Mouse (Mus musculus): Measurements from ENCODE around the gene Retsat. TPM values are rescaled to one million over a fixed set of nuclear protein-coding genes. Genes with fewer than 3 reads are reported as not detected.
A peak's percentile ranks its signal among the peaks of the same experiment; 100 is the strongest.

Retsat gene
- polyA plus RNA-seq, 1 experiment, result 20.8 TPM

DNA sequence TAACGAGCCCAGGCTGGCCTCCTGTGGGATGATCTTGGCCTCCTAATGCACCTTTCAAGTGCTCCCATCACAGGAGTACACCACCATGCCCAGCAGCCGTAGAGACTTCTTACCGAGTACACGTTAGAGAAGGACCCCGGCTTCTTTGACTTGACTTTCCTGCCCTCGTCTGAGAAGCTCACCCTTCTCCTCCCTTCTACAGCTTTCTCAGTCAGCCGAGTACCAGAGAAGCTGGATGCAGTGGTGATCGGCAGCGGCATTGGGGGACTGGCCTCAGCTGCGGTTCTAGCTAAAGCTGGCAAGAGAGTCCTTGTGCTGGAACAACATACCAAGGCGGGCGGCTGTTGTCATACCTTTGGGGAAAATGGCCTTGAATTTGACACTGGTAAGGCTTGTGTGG, 2.5 kb downstream of the Retsat start:
- no peak overlapping the region for H3K4me3 ChIP-seq (ENCODE audit: insufficient read depth, poor library complexity, severe bottlenecking)
- no peaks in the 10 kb centered on the region for H3K27me3 ChIP-seq (ENCODE audit: control insufficient read depth, insufficient read depth, insufficient read length)
- H3K79me3 ChIP-seq (ENCODE audit: low read depth), result no peaks in the 10 kb centered on the region
- H3K79me2 ChIP-seq (ENCODE audit: control insufficient read depth, insufficient read depth), result no peaks in the 10 kb centered on the region
- no peak overlapping the region for H3ac ChIP-seq (ENCODE audit: control insufficient read depth, insufficient read length, low read depth)
- TF ChIP-seq FOSL1 (IDR thresholded peaks at IDR 0.05; ENCODE audit: insufficient read depth, low read length, poor library complexity, severe bottlenecking) (no peak), CTCF (IDR thresholded peaks at IDR 0.05; ENCODE audit: control insufficient read depth, insufficient read depth, insufficient read length) (no peak), CEBPB (IDR thresholded peaks at IDR 0.05; ENCODE audit: low read depth) (no peak), MYOD1 (IDR thresholded peaks at IDR 0.05; ENCODE audit: control insufficient read depth, insufficient read length, low read depth) (no peak), MAX (IDR thresholded peaks at IDR 0.05) (no peak), MYOG (IDR thresholded peaks at IDR 0.05; ENCODE audit: control insufficient read depth, extremely low read depth, insufficient read length) (no peak), USF1 (IDR thresholded peaks at IDR 0.05; ENCODE audit: low read depth) (no peak)
- H3K36me3 ChIP-seq (ENCODE audit: control insufficient read depth, insufficient read depth), result peaks cover 8% of the 10 kb centered on the region

DNA sequence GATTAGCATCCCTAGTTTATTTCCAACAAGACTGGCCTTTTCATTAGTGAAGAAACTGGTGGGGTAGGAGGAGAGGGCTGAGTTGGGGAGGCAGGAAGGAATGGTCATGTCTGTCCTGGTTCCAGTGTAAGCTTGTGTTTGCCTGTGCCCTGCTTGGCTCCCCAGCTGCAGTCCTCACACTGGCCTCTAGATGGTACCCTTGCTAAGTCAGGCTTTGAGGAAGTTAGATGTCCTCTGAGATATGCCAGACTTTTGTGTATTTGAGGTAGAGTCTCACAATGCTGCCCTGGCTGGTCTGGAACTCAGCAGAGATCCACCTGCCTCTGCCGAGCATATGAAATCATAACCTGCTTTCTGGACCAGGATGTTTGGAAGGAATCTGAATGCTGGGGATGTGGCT, 3.5 kb downstream of the Retsat start:
- Histone ChIP-seq H3K27me3 (ENCODE audit: control insufficient read depth, insufficient read depth, insufficient read length) (no peaks in the 10 kb centered on the region), H3K36me3 (ENCODE audit: control insufficient read depth, insufficient read depth) (peaks cover 17% of the 10 kb centered on the region), H3K79me3 (ENCODE audit: low read depth) (no peaks in the 10 kb centered on the region), H3ac (ENCODE audit: control insufficient read depth, insufficient read length, low read depth) (no peak overlapping the region), H3K79me2 (ENCODE audit: control insufficient read depth, insufficient read depth) (no peaks in the 10 kb centered on the region), H3K4me3 (ENCODE audit: insufficient read depth, poor library complexity, severe bottlenecking) (no peak overlapping the region)
- no peak for TF ChIP-seq MYOG (IDR thresholded peaks at IDR 0.05; ENCODE audit: control insufficient read depth, extremely low read depth, insufficient read length)
- TF ChIP-seq FOSL1 (IDR thresholded peaks at IDR 0.05; ENCODE audit: insufficient read depth, low read length, poor library complexity, severe bottlenecking), result no peak
- peak; percentile 70 for TF ChIP-seq CTCF (IDR thresholded peaks at IDR 0.05; ENCODE audit: control insufficient read depth, insufficient read depth, insufficient read length)
- TF ChIP-seq MYOD1 (IDR thresholded peaks at IDR 0.05; ENCODE audit: control insufficient read depth, insufficient read length, low read depth), result no peak
- no peak for TF ChIP-seq USF1 (IDR thresholded peaks at IDR 0.05; ENCODE audit: low read depth)
- TF ChIP-seq CEBPB (IDR thresholded peaks at IDR 0.05; ENCODE audit: low read depth), result no peak
- TF ChIP-seq MAX (IDR thresholded peaks at IDR 0.05), result no peak

GRCm38 (mm10) chr6:72604066-72604465, 5.8 kb downstream of the Retsat start:
- TF ChIP-seq MYOD1 (IDR thresholded peaks at IDR 0.05; ENCODE audit: control insufficient read depth, insufficient read length, low read depth) (no peak), FOSL1 (IDR thresholded peaks at IDR 0.05; ENCODE audit: insufficient read depth, low read length, poor library complexity, severe bottlenecking) (no peak), MYOG (IDR thresholded peaks at IDR 0.05; ENCODE audit: control insufficient read depth, extremely low read depth, insufficient read length) (no peak), CEBPB (IDR thresholded peaks at IDR 0.05; ENCODE audit: low read depth) (no peak), MAX (IDR thresholded peaks at IDR 0.05) (no peak), CTCF (IDR thresholded peaks at IDR 0.05; ENCODE audit: control insufficient read depth, insufficient read depth, insufficient read length) (no peak), USF1 (IDR thresholded peaks at IDR 0.05; ENCODE audit: low read depth) (no peak)
- Histone ChIP-seq H3K79me2 (ENCODE audit: control insufficient read depth, insufficient read depth) (no peaks in the 10 kb centered on the region), H3K79me3 (ENCODE audit: low read depth) (no peaks in the 10 kb centered on the region), H3ac (ENCODE audit: control insufficient read depth, insufficient read length, low read depth) (no peak overlapping the region), H3K27me3 (ENCODE audit: control insufficient read depth, insufficient read depth, insufficient read length) (no peaks in the 10 kb centered on the region), H3K4me3 (ENCODE audit: insufficient read depth, poor library complexity, severe bottlenecking) (no peak overlapping the region), H3K36me3 (ENCODE audit: control insufficient read depth, insufficient read depth) (peaks cover 40% of the 10 kb centered on the region)

- no peaks in the 10 kb centered on the region for H3K27me3 ChIP-seq (ENCODE audit: control insufficient read depth, insufficient read depth, insufficient read length)
- H3K36me3 ChIP-seq (ENCODE audit: control insufficient read depth, insufficient read depth), result peaks cover 65% of the 10 kb centered on the region
- H3K4me3 ChIP-seq (ENCODE audit: insufficient read depth, poor library complexity, severe bottlenecking), result no peak overlapping the region
- no peaks in the 10 kb centered on the region for H3K79me2 ChIP-seq (ENCODE audit: control insufficient read depth, insufficient read depth)
- TF ChIP-seq CEBPB (IDR thresholded peaks at IDR 0.05; ENCODE audit: low read depth) (no peak), FOSL1 (IDR thresholded peaks at IDR 0.05; ENCODE audit: insufficient read depth, low read length, poor library complexity, severe bottlenecking) (no peak), MYOG (IDR thresholded peaks at IDR 0.05; ENCODE audit: control insufficient read depth, extremely low read depth, insufficient read length) (no peak), USF1 (IDR thresholded peaks at IDR 0.05; ENCODE audit: low read depth) (no peak), MAX (IDR thresholded peaks at IDR 0.05) (no peak), MYOD1 (IDR thresholded peaks at IDR 0.05; ENCODE audit: control insufficient read depth, insufficient read length, low read depth) (no peak), CTCF (IDR thresholded peaks at IDR 0.05; ENCODE audit: control insufficient read depth, insufficient read depth, insufficient read length) (no peak)
- H3ac ChIP-seq (ENCODE audit: control insufficient read depth, insufficient read length, low read depth), result no peak overlapping the region
- H3K79me3 ChIP-seq (ENCODE audit: low read depth), result no peaks in the 10 kb centered on the region
Measured at GRCm38 (mm10) chr6:72607060-72607459, 8.8 kb downstream of the Retsat start.

DNA sequence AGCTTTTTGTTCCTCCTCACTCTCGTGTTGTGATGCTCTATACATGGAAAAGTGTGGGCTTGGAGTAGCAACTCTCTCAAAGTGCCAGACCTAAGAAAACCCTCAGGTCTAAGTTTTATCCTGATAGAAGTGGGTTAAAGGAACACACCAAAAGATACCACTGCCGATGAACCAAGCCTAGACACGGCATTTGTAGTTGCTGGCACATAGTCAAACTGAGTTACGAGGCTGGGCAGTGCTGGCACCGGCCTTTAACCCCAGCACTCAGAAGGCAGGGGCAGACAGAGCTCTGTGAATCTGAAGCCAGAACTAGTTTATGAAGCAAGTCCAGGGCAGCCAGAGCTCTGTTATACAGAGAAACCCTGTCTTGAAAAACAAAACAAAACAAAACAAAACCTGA, 9.4 kb downstream of the Retsat start:
- Histone ChIP-seq H3K79me3 (ENCODE audit: low read depth) (no peaks in the 10 kb centered on the region), H3K79me2 (ENCODE audit: control insufficient read depth, insufficient read depth) (no peaks in the 10 kb centered on the region), H3K27me3 (ENCODE audit: control insufficient read depth, insufficient read depth, insufficient read length) (no peaks in the 10 kb centered on the region), H3ac (ENCODE audit: control insufficient read depth, insufficient read length, low read depth) (no peak overlapping the region), H3K36me3 (ENCODE audit: control insufficient read depth, insufficient read depth) (peaks cover 65% of the 10 kb centered on the region), H3K4me3 (ENCODE audit: insufficient read depth, poor library complexity, severe bottlenecking) (no peak overlapping the region)
- TF ChIP-seq MYOG (IDR thresholded peaks at IDR 0.05; ENCODE audit: control insufficient read depth, extremely low read depth, insufficient read length) (no peak), MAX (IDR thresholded peaks at IDR 0.05) (no peak), MYOD1 (IDR thresholded peaks at IDR 0.05; ENCODE audit: control insufficient read depth, insufficient read length, low read depth) (no peak), USF1 (IDR thresholded peaks at IDR 0.05; ENCODE audit: low read depth) (no peak), CTCF (IDR thresholded peaks at IDR 0.05; ENCODE audit: control insufficient read depth, insufficient read depth, insufficient read length) (no peak), FOSL1 (IDR thresholded peaks at IDR 0.05; ENCODE audit: insufficient read depth, low read length, poor library complexity, severe bottlenecking) (no peak), CEBPB (IDR thresholded peaks at IDR 0.05; ENCODE audit: low read depth) (no peak)
